Mouse (Mus musculus): ENCODE results near the gene Ak6.

GRCm38 (mm10) chr13:100658091-100658490 is 7.3 kb downstream of the Ak6 start:
- no peak for TF ChIP-seq CTCF (IDR thresholded peaks at IDR 0.05; ENCODE audit: control insufficient read depth, insufficient read depth, insufficient read length)
- no peak for TF ChIP-seq FOSL1 (IDR thresholded peaks at IDR 0.05; ENCODE audit: insufficient read depth, low read length, poor library complexity, severe bottlenecking)
